In the genomic region with DNA sequence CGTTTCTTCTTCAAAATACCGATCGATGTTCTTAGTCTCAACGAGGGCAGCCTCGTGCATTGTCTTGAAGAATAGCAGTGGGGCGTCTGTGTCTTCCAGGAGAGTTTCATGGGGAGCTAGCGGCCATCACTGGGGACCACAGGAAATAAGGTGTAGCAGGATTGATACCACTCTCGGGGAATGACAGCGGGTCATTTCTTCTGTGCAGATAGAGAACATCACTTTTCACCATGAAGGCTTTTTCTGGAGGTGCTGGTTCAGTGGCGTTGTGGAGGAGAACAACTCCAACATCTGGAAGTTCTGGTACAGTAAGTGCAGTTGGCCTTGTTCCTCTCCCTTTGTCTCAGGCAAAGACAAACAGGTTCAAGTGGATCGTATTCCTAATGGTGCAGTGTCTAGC, we compare ENCODE assay signal across 16 mouse cellular contexts. TPM values are rescaled to one million over a fixed set of nuclear protein-coding genes. Genes with fewer than 3 reads are reported as not detected.
"Had no signal": no experiment of that assay in that cellular context is flagged by ENCODE, and none has a peak within 500 bp of the region (broad histone marks: within the 10 kb centered on the region; RNA-seq: fewer than 3 reads in every experiment).

No protein-coding gene starts in this region.

- H3K4me2 ChIP-seq: limb, embryonic 15.5 days; liver, embryonic 12.5 days; lung, embryonic 14.5 days; midbrain, embryonic 12.5 days; neural tube, embryonic 15.5 days had no signal

- ATAC-seq: liver, embryonic 12.5 days; midbrain, embryonic 16.5 days had no signal

- H3K36me3 ChIP-seq: limb, embryonic 15.5 days; liver, embryonic 12.5 days; midbrain, embryonic 12.5 days; neural tube, embryonic 15.5 days had no signal

- H3K4me3 ChIP-seq: limb, embryonic 15.5 days; liver, embryonic 12.5 days; midbrain, embryonic 12.5 days; neural tube, embryonic 15.5 days had no signal

- H3K27ac ChIP-seq: kidney, postnatal 0 days; limb, embryonic 15.5 days; liver, embryonic 12.5 days; midbrain, embryonic 12.5 days; neural tube, embryonic 15.5 days had no signal

- H3K27me3 ChIP-seq: limb, embryonic 15.5 days; liver, embryonic 12.5 days; midbrain, embryonic 12.5 days; neural tube, embryonic 15.5 days had no signal

- H3K9ac ChIP-seq: limb, embryonic 15.5 days; liver, embryonic 12.5 days; lung, embryonic 14.5 days; midbrain, embryonic 12.5 days; neural tube, embryonic 15.5 days had no signal

- H3K9me3 ChIP-seq: limb, embryonic 15.5 days; liver, embryonic 12.5 days; midbrain, embryonic 12.5 days; neural tube, embryonic 15.5 days had no signal

- H3K4me1 ChIP-seq: limb, embryonic 15.5 days; liver, embryonic 12.5 days; midbrain, embryonic 12.5 days; neural tube, embryonic 15.5 days had no signal

- DNase-seq: kidney, postnatal 36 days; layer of hippocampus, adult 9-11 months; layer of hippocampus, postnatal 36 days; lung, embryonic 14.5 days; right cerebral cortex, adult 18-20 months; right cerebral cortex, postnatal 25 days; thymus, adult 18-20 months; thymus, postnatal 25 days had no signal

RNA-seq across cellular contexts. Expression of a gene that starts 0.5 kb away (rescaled TPM):
- total RNA-seq: megakaryocyte-erythroid progenitor cell, adult 5-6 weeks had no signal
- polyA plus RNA-seq: liver, embryonic 12.5 days; midbrain, embryonic 12.5 days; small intestine, adult 2 months had no signal
